Mouse (Mus musculus) kidney, adult 2 months (tissue): Measurements from ENCODE around the gene Hsd17b12. TPM values are rescaled to one million over a fixed set of nuclear protein-coding genes. Genes with fewer than 3 reads are reported as not detected.

Experiments used
- DNase-seq: peaks from one replicate; pipeline ENCODE4 v3.0.0; 2021
- H3K27ac ChIP-seq: fragments of 200-500 bp; 2 replicates; pipeline ENCODE4 v1.5.1; 2012; ENCODE audit warnings: low read depth, low read length, control low read depth, inconsistent platforms; ENCODE audit not compliant: insufficient read depth
- H3K27me3 ChIP-seq: fragments of 200-500 bp; replicated peaks from 2 replicates; pipeline ENCODE4 v1.6.1; 2012; ENCODE audit warnings: mild to moderate bottlenecking, moderate library complexity, low read length, inconsistent platforms; ENCODE audit not compliant: control insufficient read depth, insufficient read depth
- H3K36me3 ChIP-seq: fragments of 200-500 bp; 2 replicates; pipeline ENCODE4 v1.6.1; 2012; ENCODE audit warnings: mild to moderate bottlenecking, moderate library complexity, low read length, inconsistent platforms; ENCODE audit not compliant: control insufficient read depth, insufficient read depth
- H3K4me1 ChIP-seq: fragments of 200-500 bp; 2 replicates; pipeline ENCODE4 v1.6.1; 2011; ENCODE audit warnings: low read length; ENCODE audit not compliant: control insufficient read depth, insufficient read depth
- H3K4me3 ChIP-seq: fragments of 200-500 bp; 2 replicates; pipeline ENCODE4 v1.5.1; 2011; ENCODE audit warnings: mild to moderate bottlenecking, low read depth, low read length, control low read depth; ENCODE audit not compliant: insufficient read depth
- CTCF ChIP-seq: fragments of 200-500 bp; conservative IDR thresholded peaks from 2 replicates; pipeline ENCODE4 v1.5.1; 2011; ENCODE audit warnings: low read depth, mild to moderate bottlenecking, control low read depth, low read length, moderate library complexity, mixed read lengths; ENCODE audit not compliant: insufficient read depth, insufficient read length
- POLR2A ChIP-seq: fragments of 200-500 bp; IDR thresholded peaks from one replicate; pipeline ENCODE4 v1.6.1; 2011; ENCODE audit warnings: low read depth, low read length, control low read depth
- WGBS: fragments of 180-500 bp; shearing (Covaris S2); methylation state at CpG from one replicate; pipeline ENCODE4 v1.1.7; 2018; 5-methylcytosine and 5-hydroxymethylcytosine counted together
- polyA plus RNA-seq: library from polyadenylated mRNA; depleted of rRNA; stranded (reverse); fragments of >200 nt; gene quantifications from 2 replicates; pipeline ENCODE4 v1.2.3, GENCODE M21; 2012; rRNA removed

Gene Hsd17b12
- polyA plus RNA-seq, result 27.2 and 32.4 TPM in 2 replicates

GRCm38 (mm10) chr2:94157592-94158519, at the start of gene Hsd17b12:
Gene Hsd17b12 (minus strand): TSS chr2:94157964.
- Histone ChIP-seq H3K4me1 (no peaks in the 10 kb centered on the region), H3K27ac (peak within 1 kb of the TSS; percentile 62; the same call in 1 of the 2 replicates), H3K4me3 (peak within 1 kb of the TSS; percentile 97), H3K36me3 (no peaks in the 10 kb centered on the region), H3K27me3 (no peaks in the 10 kb centered on the region)
- WGBS, result under 1% methylated on average over 69 of the region's 69 CpGs
- DNase-seq, result peak; percentile 100
- no peak for TF ChIP-seq CTCF
- peak; percentile 33 for TF ChIP-seq POLR2A

- no peaks in the 10 kb centered on the region for H3K36me3 ChIP-seq
- H3K27ac ChIP-seq, result no peak overlapping the region
- H3K4me3 ChIP-seq, result no peak overlapping the region
- WGBS, result 95% methylated on average over 2 of the region's 2 CpGs
- DNase-seq, result no peak
- H3K4me1 ChIP-seq, result no peaks in the 10 kb centered on the region
- TF ChIP-seq CTCF, result no peak
- TF ChIP-seq POLR2A, result no peak
- H3K27me3 ChIP-seq, result no peaks in the 10 kb centered on the region; the same call in 1 of the 2 replicates
Measured at GRCm38 (mm10) chr2:94184906-94185305, 27.1 kb upstream of the Hsd17b12 start.

- Histone ChIP-seq H3K27me3 (no peaks in the 10 kb centered on the region; the same call in 1 of the 2 replicates), H3K4me1 (no peaks in the 10 kb centered on the region), H3K27ac (no peak overlapping the region), H3K4me3 (no peak overlapping the region), H3K36me3 (no peaks in the 10 kb centered on the region)
- TF ChIP-seq POLR2A, result no peak
- TF ChIP-seq CTCF, result no peak
- no peak for DNase-seq
- 22% methylated on average over 6 of the region's 6 CpGs for WGBS
Measured at GRCm38 (mm10) chr2:94184142-94184541, 26.4 kb upstream of the Hsd17b12 start.

- H3K36me3 ChIP-seq, result no peaks in the 10 kb centered on the region
- no peak overlapping the region for H3K27ac ChIP-seq
- TF ChIP-seq CTCF (no peak), POLR2A (no peak)
- H3K27me3 ChIP-seq, result no peaks in the 10 kb centered on the region
- no peak overlapping the region for H3K4me3 ChIP-seq
- DNase-seq, result no peak
- H3K4me1 ChIP-seq, result peaks cover 3% of the 10 kb centered on the region; the same call in 1 of the 2 replicates
- WGBS, result 0% methylated on average over 3 of the region's 3 CpGs
Measured at GRCm38 (mm10) chr2:94179030-94179407, 21.3 kb upstream of the Hsd17b12 start.

GRCm38 (mm10) chr2:94178321-94179029, 20.7 kb upstream of the Hsd17b12 start:
- under 1% methylated on average over 22 of the region's 22 CpGs for WGBS
- TF ChIP-seq CTCF (no peak), POLR2A (no peak)
- peak overlapping the region; percentile 66 for H3K27ac ChIP-seq
- H3K4me1 ChIP-seq, result peaks cover 3% of the 10 kb centered on the region; the same call in 1 of the 2 replicates
- peak overlapping the region; percentile 97 for H3K4me3 ChIP-seq
- DNase-seq, result peak; percentile 94
- no peaks in the 10 kb centered on the region for H3K27me3 ChIP-seq
- no peaks in the 10 kb centered on the region for H3K36me3 ChIP-seq

GRCm38 (mm10) chr2:94177294-94177693, 19.5 kb upstream of the Hsd17b12 start:
- H3K4me1 ChIP-seq, result peaks cover 3% of the 10 kb centered on the region; the same call in 1 of the 2 replicates
- H3K27me3 ChIP-seq, result no peaks in the 10 kb centered on the region
- 77% methylated on average over 6 of the region's 6 CpGs for WGBS
- DNase-seq, result no peak
- H3K27ac ChIP-seq, result no peak overlapping the region
- no peaks in the 10 kb centered on the region for H3K36me3 ChIP-seq
- TF ChIP-seq CTCF (no peak), POLR2A (no peak)
- H3K4me3 ChIP-seq, result no peak overlapping the region
